Mouse (Mus musculus): Measurements from ENCODE around the gene Ttll3. TPM values are rescaled to one million over a fixed set of nuclear protein-coding genes. Genes with fewer than 3 reads are reported as not detected.

The Ttll3 gene
- polyA plus RNA-seq (2017; shearing (Covaris generic)): 16.4 TPM

GRCm38 (mm10) chr6:113388960-113389359, at the start of gene Ttll3:
Gene Ttll3 (plus strand): TSS chr6:113389260.

GRCm38 (mm10) chr6:113343177-113344092, 45.6 kb upstream of the Ttll3 start, which contains the start of gene Camk1:
Gene Camk1 (minus strand): TSS chr6:113343984.

GRCm38 (mm10) chr6:113377496-113378385, 11.3 kb upstream of the Ttll3 start, which contains the start of the genes Tada3 and Arpc4:
Gene Tada3 (minus strand): TSS chr6:113377883.
Gene Arpc4 (plus strand): TSS chr6:113378115.

GRCm38 (mm10) chr6:113419199-113419587, 30.1 kb downstream of the Ttll3 start, which contains the start of gene Rpusd3:
Gene Rpusd3 (minus strand): TSS chr6:113419340.

GRCm38 (mm10) chr6:113435664-113436205, 46.7 kb downstream of the Ttll3 start, which contains the start of gene Cidec:
Gene Cidec (minus strand): TSS chr6:113435760.

GRCm38 (mm10) chr6:113442442-113443090, 53.5 kb downstream of the Ttll3 start, which contains the start of gene Jagn1:
Gene Jagn1 (plus strand): TSS chr6:113442569.

GRCm38 (mm10) chr6:113457952-113458534, 69.0 kb downstream of the Ttll3 start, which contains the start of gene Il17re:
Gene Il17re (plus strand): TSS chr6:113458484.

Other genes with a start within 250 kb of the Ttll3 start
- 0.67 TPM for gene Lhfpl4, start 193.9 kb upstream of the Ttll3 start, polyA plus RNA-seq (2017; shearing (Covaris generic))
- 50.6 TPM for gene Mtmr14, start 151.4 kb upstream of the Ttll3 start, polyA plus RNA-seq (2017; shearing (Covaris generic))
- gene Cpne9, start 107.0 kb upstream of the Ttll3 start, polyA plus RNA-seq (2017; shearing (Covaris generic)): not detected
- 74.5 TPM for gene Brpf1, start 82.1 kb upstream of the Ttll3 start, polyA plus RNA-seq (2017; shearing (Covaris generic))
- gene Ogg1, start 62.3 kb upstream of the Ttll3 start, polyA plus RNA-seq (2017; shearing (Covaris generic)): 5.3 TPM
- gene Camk1, start 45.3 kb upstream of the Ttll3 start, polyA plus RNA-seq (2017; shearing (Covaris generic)): 0.58 TPM
- 29.0 TPM for gene Tada3, start 11.4 kb upstream of the Ttll3 start, polyA plus RNA-seq (2017; shearing (Covaris generic))
- 339 TPM for gene Arpc4, start 11.1 kb upstream of the Ttll3 start, polyA plus RNA-seq (2017; shearing (Covaris generic))
- gene Rpusd3, start 30.1 kb downstream of the Ttll3 start, polyA plus RNA-seq (2017; shearing (Covaris generic)): 12.5 TPM
- gene Cidec, start 46.5 kb downstream of the Ttll3 start, polyA plus RNA-seq (2017; shearing (Covaris generic)): not detected
- 21.2 TPM for gene Jagn1, start 53.3 kb downstream of the Ttll3 start, polyA plus RNA-seq (2017; shearing (Covaris generic))
- gene Il17re, start 69.2 kb downstream of the Ttll3 start, polyA plus RNA-seq (2017; shearing (Covaris generic)): 0.21 TPM
- 0.32 TPM for gene Il17rc, start 82.2 kb downstream of the Ttll3 start, polyA plus RNA-seq (2017; shearing (Covaris generic))
- gene Creld1, start 94.0 kb downstream of the Ttll3 start, polyA plus RNA-seq (2017; shearing (Covaris generic)): 9.0 TPM
- gene Prrt3, start 112.7 kb downstream of the Ttll3 start, polyA plus RNA-seq (2017; shearing (Covaris generic)): 0.24 TPM
- 103 TPM for gene Emc3, start 142.4 kb downstream of the Ttll3 start, polyA plus RNA-seq (2017; shearing (Covaris generic))
- 1.2 TPM for gene Fancd2, start 142.4 kb downstream of the Ttll3 start, polyA plus RNA-seq (2017; shearing (Covaris generic))
- gene Fancd2os, start 211.5 kb downstream of the Ttll3 start, polyA plus RNA-seq (2017; shearing (Covaris generic)): not detected
- 147 TPM for gene Brk1, start 215.5 kb downstream of the Ttll3 start, polyA plus RNA-seq (2017; shearing (Covaris generic))
- 27.7 TPM for gene Vhl, start 234.7 kb downstream of the Ttll3 start, polyA plus RNA-seq (2017; shearing (Covaris generic))
- 34.9 TPM for gene Irak2, start 249.2 kb downstream of the Ttll3 start, polyA plus RNA-seq (2017; shearing (Covaris generic))